Mouse (Mus musculus): ENCODE data around the gene Mex3b.

Gene Mex3b

DNA sequence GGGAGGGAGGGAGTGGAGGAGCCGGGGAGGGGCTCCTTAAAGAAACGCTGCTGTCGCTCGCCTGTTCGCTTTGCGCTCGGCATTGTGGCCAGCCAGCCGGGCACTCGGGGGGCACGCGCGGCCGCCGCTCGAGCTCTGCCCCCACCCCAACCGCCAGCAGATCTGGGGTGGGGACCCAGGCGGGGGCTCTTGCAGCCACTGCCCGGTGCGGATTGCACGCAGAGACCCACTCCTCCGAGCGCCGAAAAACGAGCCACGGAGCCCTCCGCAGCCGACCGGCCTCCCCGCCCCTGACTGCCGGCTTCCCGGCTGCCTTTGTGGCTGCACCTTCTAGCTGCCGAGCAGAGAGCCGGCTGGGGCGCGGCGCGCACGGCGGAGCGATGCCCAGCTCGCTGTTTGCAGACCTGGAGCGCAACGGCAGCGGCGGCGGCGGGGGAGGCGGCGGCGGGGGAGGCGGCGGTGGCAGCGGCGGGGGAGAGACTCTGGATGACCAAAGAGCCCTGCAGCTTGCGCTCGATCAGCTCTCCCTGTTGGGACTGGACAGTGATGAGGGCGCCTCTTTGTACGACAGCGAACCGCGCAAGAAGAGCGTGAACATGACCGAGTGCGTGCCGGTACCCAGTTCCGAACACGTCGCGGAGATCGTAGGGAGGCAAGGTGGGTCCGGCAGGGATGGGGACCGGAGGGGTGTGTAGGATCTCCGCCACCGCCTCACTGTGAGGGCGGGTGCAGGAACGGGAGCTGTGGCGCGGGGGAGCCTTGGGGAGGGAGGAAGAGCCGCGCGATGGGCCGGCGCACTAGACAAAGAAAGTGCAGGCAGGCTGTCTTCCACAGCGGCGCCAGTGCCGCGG is at the start of gene Mex3b:
Mex3b (plus strand) TSS at position 63 of the 851 bp plus-strand sequence.
- peak; percentile 5 for ATAC-seq (ENCODE audit: insufficient number of reproducible peaks, low FRiP score, low TSS enrichment)

DNA sequence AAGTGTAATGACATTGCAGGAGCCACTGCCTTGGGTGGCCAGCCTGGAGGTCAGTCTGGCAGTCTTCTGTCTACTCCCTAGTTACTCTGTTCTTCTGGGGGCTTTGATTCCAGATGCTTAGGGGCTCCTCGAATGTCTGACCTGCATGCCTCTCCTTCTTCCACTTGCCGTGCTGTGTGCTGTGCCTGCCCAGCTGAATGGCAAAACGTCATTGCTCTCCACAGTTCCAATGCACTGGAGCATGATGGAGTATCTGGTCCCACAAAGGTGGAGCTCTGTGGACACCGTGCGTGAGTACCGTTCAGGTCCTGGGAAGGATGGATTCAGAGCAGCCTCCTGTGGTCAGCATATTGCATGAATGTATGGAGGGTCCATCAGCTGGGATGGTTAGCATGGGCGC is 47.6 kb upstream of the Mex3b start:
- ATAC-seq (ENCODE audit: insufficient number of reproducible peaks, low FRiP score, low TSS enrichment): no peak

DNA sequence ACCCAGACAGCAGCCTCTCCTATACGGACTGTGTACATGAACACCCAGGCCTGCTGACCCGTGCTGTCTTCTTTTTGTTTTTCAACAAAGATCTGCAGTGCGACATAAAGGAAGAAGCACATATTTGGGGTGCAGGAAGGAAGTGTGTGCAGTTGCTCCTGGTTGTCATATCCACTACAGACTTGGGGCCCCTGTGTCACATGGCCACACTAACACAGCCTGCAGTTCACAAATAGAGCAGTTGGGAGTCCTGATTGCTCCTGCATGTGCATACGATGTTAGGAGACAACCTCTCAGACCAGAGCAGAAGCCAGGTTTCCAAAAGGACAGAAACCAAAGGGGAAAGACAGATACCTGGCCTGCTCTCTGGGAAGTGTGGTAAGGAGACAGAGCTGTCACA is 46.5 kb upstream of the Mex3b start:
- no peak for ATAC-seq (ENCODE audit: insufficient number of reproducible peaks, low FRiP score, low TSS enrichment)

DNA sequence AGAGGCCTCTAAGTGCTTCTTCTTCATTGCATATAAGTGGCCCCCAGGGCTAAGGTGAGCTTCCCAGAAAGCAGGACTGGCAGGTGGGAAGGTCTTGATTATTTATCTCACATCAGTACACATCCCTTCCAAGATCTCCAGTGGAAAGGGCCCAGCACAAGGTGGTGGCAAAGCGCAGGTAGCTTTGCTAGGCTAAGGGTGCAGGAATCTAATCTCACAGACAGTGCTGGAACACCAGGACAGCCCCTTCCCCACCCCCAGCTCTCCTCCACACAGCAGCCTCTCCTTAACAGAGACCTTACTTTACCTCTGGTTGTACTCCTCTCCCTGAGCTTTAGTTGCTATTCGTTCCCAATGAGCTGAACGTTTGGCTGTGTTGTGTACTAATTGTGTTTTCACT is 45.6 kb upstream of the Mex3b start:
- ATAC-seq (ENCODE audit: insufficient number of reproducible peaks, low FRiP score, low TSS enrichment): no peak

- no peak for ATAC-seq (ENCODE audit: insufficient number of reproducible peaks, low FRiP score, low TSS enrichment)
Observed at GRCm38 (mm10) chr7:82822528-82822927, 44.6 kb upstream of the Mex3b start.

- ATAC-seq (ENCODE audit: insufficient number of reproducible peaks, low FRiP score, low TSS enrichment): no peak
Observed at GRCm38 (mm10) chr7:82828193-82828592, 38.9 kb upstream of the Mex3b start.

- ATAC-seq (ENCODE audit: insufficient number of reproducible peaks, low FRiP score, low TSS enrichment): no peak
Observed at GRCm38 (mm10) chr7:82829516-82829915, 37.6 kb upstream of the Mex3b start.

DNA sequence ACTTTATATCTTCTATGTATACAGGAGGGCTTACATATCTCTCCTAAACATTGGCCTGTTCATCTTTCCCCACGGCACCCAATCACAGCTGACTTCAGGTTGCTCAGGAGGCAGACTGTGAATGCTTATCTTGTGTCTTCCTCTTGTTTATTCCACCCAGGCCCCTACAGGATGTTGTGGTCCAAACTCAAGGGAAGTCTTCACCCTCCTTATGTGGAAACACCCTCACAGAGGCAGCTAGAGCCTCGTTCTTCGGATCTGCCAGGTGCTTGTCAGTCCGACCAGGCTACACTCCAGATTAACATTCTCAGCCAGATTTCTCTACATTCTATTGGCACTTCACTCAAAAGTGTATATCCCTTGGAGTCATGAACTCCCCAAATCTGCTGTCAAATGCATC is 32.7 kb upstream of the Mex3b start:
- ATAC-seq (ENCODE audit: insufficient number of reproducible peaks, low FRiP score, low TSS enrichment): no peak

- ATAC-seq (ENCODE audit: insufficient number of reproducible peaks, low FRiP score, low TSS enrichment): no peak
Observed at GRCm38 (mm10) chr7:82838414-82838813, 28.7 kb upstream of the Mex3b start.

DNA sequence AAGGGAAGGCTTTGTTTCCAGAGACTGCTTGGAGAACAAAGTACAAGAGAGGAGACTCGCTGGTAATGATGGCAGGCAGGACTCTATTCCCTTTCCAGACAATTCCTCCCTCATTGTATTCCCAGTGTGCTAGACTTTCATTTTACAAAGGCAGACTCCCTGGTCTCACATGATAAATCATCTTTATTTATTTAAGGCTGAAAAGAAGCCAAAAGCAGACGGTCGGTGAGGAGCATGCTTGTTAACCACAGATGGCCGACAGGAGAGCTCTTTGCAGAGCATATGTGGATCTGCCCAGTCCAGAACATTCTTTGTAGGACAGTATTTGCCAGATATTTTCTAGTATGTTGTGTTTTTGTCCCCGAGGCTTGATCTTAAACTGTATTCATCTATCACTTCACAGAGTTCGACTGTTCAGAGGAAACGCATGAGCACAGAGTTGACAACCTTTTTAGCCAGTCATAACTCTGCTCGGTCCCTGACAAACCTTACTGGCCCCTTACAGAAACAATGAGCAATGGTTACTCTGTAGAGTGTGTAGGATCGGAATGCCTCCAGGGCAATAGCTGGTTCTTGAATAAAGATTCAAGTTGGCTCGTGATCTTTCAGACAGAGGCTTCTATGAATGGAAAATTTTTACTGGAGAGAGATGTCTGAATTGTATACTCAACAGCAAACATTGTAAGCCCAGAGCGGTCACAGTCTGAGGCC is 28.0 kb upstream of the Mex3b start:
- ATAC-seq (ENCODE audit: insufficient number of reproducible peaks, low FRiP score, low TSS enrichment): no peak

GRCm38 (mm10) chr7:82842222-82842920 is 24.8 kb upstream of the Mex3b start:
- no peak for ATAC-seq (ENCODE audit: insufficient number of reproducible peaks, low FRiP score, low TSS enrichment)

GRCm38 (mm10) chr7:82850756-82851155 is 16.4 kb upstream of the Mex3b start:
- no peak for ATAC-seq (ENCODE audit: insufficient number of reproducible peaks, low FRiP score, low TSS enrichment)

GRCm38 (mm10) chr7:82851670-82852069 is 15.5 kb upstream of the Mex3b start:
- ATAC-seq (ENCODE audit: insufficient number of reproducible peaks, low FRiP score, low TSS enrichment): no peak

DNA sequence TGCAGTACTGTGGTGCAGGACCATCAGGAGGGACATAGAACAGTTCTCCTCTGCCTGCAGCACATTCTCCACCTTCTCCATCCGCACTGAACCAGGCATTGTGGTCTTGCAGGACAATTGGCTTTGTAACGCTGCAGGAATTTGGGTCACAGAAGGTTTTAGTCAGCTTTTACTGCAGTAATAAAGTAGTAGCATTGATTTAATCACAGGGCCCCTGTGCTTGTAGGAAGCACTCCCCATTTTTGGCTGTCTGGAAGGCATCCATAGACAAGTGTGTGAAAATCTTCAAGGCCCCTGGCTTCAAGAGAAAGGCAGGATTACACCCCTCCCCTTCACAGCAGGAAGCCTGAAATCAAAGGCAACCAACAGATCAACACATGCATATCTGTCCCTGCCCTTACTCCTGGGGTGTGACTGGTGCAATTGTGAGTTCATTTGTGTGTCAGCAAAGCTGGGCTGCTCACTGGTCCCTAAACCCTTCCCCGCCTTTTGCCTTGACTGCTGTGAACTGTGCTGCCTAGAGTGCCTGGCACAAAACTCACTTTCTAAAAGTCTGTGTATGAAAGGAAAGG is 12.9 kb upstream of the Mex3b start:
- ATAC-seq (ENCODE audit: insufficient number of reproducible peaks, low FRiP score, low TSS enrichment): no peak

DNA sequence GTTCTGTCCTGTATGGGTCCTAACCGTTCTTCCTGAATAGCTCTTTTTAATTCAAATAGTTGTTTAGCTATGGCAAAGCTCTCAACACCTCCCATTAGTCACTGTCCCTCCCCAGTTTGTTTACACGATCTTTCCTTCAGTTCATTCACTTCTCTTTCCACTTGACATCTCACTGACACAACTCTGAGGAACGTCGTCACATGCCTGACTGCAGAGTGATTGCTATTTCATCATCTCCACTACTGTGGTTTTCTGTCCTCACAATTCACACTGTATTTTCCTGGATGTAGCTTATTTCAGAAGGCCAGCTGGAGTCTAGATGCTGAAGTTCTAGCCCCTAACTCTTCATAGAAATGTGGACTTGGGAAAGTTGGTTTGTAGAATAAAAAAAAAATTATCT is 8.5 kb upstream of the Mex3b start:
- no peak for ATAC-seq (ENCODE audit: insufficient number of reproducible peaks, low FRiP score, low TSS enrichment)

GRCm38 (mm10) chr7:82860626-82861025 is 6.5 kb upstream of the Mex3b start:
- ATAC-seq (ENCODE audit: insufficient number of reproducible peaks, low FRiP score, low TSS enrichment): no peak

GRCm38 (mm10) chr7:82863341-82863740 is 3.8 kb upstream of the Mex3b start:
- ATAC-seq (ENCODE audit: insufficient number of reproducible peaks, low FRiP score, low TSS enrichment): no peak

DNA sequence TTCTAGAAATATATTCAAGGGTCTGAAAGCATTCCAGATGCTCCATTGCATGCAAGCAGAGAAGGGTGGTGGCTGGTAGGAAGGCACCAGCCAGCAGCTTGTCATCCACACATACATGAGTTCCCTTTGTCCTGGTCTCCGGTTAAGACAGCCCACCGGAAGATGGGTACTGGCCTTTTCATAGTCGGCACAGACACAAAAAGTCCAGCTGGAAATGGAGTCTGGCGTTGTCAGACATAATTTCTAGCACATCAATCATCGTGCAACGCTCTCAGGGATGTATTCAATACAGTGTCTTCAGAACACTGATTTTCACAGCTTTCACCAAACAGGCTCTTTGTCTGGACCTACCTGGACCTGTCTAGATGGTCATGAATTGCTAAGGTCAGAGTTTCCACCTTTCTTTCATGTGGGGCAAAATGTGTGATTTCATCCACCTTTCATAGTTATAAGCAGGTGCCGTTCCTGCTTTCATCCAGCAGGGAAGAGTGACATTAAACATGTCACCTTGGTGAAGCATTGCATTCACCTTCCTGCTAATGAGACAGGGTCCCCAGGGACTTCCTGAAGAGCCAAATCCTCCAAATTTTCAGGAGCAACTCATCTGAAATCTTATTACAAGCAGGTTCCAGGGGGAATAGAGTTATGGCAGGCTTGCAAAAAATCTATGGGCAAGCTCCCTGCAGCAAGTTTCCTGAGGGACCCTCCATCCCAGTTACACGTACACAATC is 2.7 kb upstream of the Mex3b start:
- ATAC-seq (ENCODE audit: insufficient number of reproducible peaks, low FRiP score, low TSS enrichment): no peak

GRCm38 (mm10) chr7:82864991-82865771 is 2.0 kb upstream of the Mex3b start:
- 0 out of 2 replicates have a peak, but pooled peaks have one; percentile 1 for ATAC-seq (ENCODE audit: insufficient number of reproducible peaks, low FRiP score, low TSS enrichment)

Measured in cerebellum, adult (tissue).